Mouse (Mus musculus): ENCODE measurements around the gene Dcaf8.

Dcaf8 gene

DNA sequence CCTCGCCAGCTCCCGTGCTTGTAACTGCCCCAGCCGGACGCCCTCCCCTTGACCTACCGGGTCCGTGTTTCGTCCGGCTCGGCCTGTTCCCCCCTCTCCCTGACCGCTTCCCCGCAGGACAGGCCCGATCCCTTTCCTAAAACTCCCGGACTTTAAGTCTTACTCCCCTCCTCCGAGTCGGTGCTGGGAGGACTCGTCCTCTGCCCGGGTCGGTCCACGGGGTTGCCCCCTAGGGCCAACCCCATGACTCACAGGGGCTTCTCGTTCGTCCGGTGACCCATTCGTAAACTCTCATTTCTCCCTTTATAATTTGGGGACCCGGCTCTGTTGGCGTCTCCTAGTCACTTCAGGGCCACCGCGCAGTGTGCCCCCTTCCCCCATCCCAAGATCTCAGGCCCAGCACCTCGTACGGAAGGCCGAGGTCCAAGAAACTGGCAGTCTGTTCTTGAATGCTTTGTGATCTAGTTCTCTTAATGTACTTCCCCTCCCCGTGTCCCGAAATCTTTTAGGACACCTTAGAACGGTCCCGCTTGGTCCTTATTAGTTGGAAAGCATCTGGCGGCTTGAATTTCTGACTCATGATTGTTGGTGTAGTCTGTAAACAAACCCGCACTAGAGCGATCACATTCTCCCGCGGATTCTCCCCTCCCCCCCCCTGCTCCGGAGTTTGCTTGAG, 533 bp downstream of the Dcaf8 start:
- DNase-seq = peak; percentile 68 to 79

DNA sequence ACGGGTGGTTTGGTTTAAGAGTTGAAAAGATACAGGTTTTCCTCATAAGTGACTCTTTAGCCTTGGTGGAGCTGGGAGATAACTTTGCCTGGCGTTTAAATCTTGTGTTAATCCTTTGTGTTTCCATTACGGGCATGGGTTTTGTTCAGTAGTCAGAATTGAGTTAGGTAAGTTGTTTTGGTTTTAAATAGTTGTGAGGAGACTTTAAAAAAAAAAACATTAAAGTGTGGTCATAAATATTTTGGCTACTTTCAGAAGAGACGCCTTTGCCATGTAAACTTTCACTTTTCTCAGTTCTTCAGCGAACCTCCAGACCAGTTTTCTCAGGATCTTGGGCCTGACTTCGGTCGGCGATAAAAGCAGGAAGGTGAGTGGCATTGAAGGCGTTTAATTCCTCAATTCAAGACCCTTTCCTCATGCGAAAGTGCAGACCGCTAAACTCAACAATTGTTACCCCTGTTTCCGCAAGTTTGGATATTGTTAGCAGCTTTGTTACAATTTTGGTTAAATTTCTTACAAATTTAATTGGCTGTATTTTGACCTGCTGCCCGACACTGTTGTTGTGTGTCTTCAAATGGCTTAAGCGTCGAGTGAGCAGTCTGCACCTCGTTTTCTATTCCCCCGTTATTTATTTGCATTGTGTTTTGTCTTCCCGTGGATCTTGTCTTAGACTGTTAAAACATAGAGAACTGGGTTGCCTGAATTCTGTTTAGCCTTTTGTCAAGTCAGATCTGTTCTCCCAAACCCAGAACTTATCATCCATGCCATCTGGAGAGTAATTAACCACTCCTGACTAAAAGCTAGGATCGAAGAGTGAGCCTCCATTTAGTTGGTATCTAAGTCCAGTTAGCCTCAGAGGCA, 1.3 kb downstream of the Dcaf8 start:
- DNase-seq = peak in 1 of 2 experiments; percentile 29

DNA sequence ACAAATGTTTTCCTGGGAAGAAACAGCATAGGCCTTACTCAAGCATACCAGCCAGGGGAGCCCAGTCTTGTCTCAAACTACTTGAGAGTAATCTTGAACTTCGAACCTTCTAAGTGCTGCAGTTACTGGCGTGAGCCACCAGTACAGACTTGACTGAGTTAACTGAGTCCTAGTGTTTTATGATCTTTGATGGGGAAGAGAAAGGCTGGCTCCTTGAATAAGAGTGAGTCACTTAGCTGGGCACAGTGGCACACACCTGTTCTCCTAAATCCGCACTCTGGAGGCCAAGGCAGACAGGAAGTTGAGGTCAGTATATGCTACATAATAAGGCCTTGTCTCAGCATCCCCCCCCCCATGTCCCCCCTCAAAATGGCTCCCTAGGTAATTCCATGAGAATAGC, 6.7 kb downstream of the Dcaf8 start:
- DNase-seq = no peak

- no peak for DNase-seq
Observed at GRCm38 (mm10) chr1:172155518-172155917, 7.6 kb downstream of the Dcaf8 start.

GRCm38 (mm10) chr1:172159970-172160369, 12.1 kb downstream of the Dcaf8 start:
- no peak for DNase-seq

DNA sequence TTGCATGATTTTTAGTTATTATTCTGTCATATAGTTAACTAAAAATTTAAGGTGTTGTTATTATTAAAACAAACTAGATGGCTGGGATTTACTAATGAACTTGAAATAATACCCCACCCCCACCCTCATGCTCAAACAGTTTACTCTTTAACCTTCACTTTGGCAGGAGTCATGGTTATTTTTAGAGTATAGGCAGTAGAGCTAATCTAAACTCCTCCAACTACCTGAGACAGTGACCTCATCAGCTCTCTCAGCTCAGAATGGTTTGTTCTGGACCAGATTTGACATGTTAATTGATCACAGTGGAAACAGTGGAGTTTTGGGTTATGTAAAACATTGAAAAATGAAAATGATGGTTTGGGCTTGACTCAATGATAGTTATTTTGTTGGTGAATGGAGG, 12.6 kb downstream of the Dcaf8 start:
- no peak for DNase-seq

DNA sequence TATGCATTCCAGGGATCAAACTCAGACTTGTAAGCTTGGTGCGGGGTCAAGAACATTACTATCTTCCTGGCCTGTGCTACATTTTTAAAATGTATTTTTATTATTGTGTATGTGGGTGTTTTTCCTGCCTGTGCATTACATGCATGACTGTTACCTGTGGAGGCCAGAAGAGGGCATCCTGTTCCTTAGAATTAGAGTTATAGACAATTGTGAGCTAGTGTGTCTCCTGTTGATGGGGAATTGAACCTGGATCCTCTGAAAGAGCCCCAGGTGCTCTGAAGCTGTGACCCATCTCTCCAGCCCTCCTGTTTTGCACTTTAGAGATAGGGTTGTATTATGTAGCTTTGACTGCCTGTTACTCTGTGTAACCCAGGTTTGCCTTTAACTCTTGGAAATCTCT, 14.1 kb downstream of the Dcaf8 start:
- DNase-seq = peak; percentile 22 to 41

DNA sequence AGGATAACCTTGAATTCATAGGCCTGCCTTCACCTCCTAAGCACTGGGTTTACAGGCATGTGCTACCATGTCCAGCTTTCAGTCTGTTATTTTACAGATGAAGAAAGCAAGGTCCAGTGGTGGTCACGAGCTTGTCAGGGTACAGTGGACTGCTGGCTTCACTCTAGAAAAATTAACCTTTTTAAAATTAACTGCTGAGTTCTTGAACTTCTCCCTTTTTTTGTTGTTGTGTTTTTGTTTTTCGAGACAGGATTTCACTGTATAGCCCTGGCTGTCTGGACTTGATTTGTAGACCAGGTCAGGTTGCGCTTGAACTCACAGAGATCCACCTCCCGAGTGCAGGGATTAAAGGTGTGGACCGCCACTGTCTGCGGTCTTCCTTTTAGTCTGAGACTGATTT, 15.1 kb downstream of the Dcaf8 start:
- DNase-seq = peak; percentile 16 to 28

DNA sequence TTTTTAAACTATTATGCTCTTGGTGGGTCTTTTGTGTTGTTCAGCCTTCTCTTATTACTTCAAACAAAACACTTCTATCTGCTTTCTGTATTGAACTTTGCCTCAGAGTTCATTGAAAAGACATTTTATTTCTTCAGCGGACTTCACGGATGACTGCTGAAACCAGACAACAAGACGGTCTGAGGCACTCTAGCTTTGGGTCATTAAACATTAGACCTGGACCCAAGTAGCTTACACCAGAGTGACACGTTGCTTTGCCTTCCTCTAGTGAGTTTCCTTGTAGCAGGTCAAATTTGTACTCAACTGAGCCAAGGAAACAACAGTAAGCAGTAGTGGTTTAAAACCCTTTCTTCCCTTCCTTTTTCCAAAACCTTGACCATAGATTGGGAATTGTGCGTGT, 20.0 kb downstream of the Dcaf8 start:
- DNase-seq = no peak

DNA sequence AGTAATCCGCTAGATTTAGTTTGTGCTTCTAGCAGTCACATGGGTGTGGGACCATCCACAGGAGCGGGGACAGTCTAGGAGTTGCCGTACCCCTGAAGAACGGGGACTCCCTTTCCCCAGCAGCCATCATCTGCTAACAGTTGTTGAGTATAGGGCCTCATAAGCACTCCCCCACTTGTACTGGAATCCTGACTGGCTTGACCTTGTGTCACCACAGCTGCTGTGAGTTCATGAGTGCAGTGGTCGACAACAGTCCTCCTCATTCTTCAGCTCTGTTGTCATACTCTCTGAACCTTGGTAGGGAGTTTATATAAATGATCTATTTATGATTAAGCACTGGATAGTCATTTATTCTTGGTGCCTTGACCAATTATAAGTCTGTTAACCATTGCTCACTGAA, 21.9 kb downstream of the Dcaf8 start:
- DNase-seq = no peak

GRCm38 (mm10) chr1:172172381-172172780, 24.5 kb downstream of the Dcaf8 start:
- DNase-seq = no peak

DNA sequence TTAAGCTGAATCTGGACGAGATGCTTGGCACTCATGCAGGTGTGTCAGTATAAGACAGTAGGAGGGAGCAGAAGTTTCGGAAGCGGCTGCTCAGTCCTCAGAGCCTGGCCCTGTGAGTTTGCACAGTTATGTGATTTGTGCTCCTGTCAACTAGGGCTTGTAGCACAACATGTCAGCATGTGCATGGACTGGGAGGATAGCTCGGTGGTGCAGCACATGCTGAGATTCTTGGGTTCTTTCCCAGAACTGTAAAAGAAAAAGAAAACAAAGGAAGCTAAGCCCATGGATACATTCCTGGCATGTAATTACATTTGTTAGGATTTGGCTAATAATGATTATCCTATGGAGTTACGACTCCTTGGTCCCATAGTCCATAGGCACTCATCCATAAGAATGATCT, 25.3 kb downstream of the Dcaf8 start:
- DNase-seq = no peak

DNA sequence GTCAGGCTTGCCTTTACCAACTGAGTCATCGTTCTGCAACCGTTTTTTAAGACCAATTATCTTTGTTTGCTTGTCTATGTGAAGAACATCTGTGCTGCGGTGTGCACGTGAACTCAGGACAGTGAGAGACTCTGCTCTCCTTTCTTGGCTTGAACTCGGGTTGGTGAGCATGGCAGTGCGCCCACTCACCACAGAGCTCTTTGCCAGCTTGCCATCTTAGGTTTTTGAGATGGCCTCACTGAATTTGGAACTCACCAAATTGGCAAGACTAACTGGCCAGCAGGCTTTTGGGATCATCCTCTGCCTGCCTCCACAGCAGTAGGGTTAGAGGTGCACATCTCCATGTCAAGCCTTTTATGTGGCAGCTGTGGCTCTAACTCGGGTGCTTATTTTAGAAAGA, 29.9 kb downstream of the Dcaf8 start:
- no peak for DNase-seq

DNA sequence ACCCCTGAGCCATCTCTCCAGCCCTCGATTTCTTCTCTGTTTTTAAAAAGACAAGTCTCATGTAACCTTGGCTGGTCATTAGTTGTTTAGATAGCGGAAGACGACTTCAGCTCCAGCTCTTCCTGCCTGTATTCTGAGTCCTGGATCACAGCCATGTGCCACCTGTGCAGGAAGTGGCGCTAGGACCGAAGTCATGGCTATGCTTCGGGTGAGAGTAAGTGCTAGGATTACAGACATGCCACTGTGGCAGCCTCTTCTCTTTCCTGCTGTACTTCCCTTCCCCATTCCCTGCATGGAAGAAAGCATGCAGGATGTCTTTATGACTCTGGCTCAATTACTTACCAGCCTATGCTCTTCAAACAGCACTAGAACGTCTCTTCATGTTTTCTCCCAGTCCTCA, 31.2 kb downstream of the Dcaf8 start:
- peak; percentile 22 to 37 for DNase-seq

- no peak for DNase-seq
Observed at GRCm38 (mm10) chr1:172180881-172181280, 33.0 kb downstream of the Dcaf8 start.

DNA sequence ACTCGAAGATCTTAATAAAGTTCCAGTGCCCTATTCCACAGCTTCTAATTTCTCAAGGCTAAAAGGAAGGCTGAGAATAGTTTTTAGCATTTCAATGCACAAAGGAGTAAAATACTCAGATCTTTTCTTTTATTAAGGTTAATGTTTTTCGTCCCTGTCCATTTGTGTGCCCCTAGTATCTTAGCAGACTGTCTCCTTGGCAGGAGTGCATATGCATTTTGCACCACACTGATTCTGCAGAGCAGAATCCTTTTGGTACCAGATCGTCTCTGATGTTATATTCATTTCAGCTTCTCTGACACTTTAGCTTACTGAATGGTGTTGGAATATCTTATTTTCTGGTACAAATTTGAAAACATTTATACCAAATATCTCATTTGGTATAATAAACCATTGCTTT, 33.9 kb downstream of the Dcaf8 start:
- DNase-seq = no peak

DNA sequence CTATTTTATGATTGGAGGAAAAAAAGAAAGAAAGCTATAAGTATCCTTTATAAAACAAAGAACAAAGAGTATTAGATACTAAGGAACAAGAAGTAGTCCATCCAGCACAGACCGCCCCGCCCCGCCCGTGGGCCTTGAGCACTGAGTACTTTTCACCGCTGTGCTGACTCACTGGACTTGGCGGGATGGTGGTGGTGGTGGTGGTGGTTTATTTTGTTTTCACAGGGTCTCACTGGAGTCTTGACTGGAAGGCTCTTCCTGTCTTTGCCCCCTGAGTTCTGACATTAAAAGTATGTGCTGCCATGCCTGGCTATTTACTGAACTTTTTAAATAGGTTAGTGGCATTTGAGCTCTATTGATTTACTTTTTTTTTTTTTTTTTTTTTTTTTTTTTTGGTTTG, 35.2 kb downstream of the Dcaf8 start:
- no peak for DNase-seq

- no peak for DNase-seq
Observed at GRCm38 (mm10) chr1:172183915-172184314, 36.0 kb downstream of the Dcaf8 start.

GRCm38 (mm10) chr1:172186401-172187289, 38.8 kb downstream of the Dcaf8 start:
- no peak for DNase-seq

DNA sequence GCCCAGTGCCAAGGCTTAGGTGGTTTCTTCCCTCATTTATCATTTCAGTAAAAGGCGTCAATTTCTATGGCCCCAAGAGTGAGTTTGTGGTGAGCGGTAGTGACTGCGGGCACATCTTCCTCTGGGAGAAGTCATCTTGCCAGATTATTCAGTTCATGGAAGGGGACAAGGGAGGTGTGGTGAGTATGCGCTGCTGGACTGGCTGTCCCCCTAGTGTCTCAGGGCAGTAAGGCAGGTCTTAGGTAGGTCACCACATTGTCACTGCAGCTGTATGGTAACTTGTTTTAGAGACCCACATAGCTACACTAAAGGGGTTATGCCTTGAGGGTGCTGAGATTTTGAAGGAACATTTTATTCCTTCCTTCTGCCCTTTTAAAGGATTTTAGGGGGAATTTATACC, 41.0 kb downstream of the Dcaf8 start:
- peak; percentile 55 to 63 for DNase-seq

DNA sequence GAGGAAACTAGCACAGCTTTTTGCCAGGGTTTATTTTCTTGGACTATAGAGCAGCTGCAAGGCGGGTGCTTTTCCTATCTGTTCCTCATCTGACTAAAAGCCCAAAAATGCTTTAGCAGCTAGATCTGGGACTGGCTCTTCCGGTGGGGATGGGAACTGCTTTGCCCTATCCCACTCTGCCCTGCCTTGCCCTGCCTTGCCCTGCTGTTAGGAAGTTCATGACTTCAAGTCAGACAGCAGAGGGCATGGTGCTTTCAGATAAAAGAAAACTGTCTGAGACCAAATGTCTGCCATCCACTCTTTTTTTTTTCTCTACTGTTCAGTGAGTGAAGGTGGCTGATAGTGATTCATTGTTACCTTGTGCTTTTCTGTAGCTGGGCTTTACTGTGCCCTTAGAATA, 43.7 kb downstream of the Dcaf8 start:
- DNase-seq = no peak

DNA sequence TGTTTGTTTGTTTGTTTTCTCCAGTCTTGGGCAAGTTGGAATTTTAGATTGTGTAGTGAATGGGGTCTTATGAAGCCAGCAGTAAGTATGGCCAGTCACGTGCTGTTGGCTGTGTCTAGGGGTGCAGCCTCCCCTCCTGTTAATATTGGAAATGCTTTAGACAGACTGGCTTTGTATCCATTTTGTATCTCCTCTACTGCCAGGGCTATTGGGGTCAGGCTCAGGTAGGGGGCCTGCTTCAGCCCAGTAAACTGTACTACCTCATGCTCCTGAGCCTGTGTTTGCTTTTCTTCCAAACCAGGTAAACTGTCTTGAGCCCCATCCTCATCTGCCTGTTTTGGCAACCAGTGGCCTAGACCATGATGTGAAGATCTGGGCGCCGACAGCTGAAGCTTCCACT, 44.3 kb downstream of the Dcaf8 start:
- DNase-seq = no peak

- DNase-seq = no peak
Observed at GRCm38 (mm10) chr1:172194435-172194834, 46.6 kb downstream of the Dcaf8 start.
